Mouse (Mus musculus) cerebellum, postnatal 14 days (tissue): ENCODE measurements around the gene Epha2.

ENCODE experiments used
- DNase-seq, 2 experiments: peaks; one replicate each; pipeline ENCODE4 v3.0.0; 2021; ENCODE audit warnings: mixed read lengths in 2 of 2

Gene Epha2

DNA sequence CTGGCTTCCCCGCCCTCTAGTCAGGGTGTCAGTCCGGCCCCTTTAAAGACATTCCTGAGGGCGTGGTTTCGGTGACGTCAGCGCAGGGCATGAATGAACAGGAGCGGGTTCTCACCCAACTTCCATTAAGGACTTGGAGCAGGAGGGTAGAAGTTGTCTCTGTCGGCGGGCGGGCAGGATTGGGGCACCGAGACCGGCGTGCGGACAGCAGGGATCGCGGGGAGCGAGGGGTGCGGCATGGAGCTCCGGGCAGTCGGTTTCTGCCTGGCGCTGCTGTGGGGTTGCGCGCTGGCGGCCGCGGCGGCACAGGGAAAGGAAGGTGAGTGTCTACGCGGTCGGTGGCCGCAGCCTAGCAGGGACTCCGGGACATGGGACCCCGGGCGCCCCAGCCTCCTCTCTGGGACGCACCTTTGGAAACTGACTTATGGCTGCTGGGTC, at the start of gene Epha2:
Epha2 (plus strand) TSS at position 125 of the 438 bp plus-strand sequence.
- DNase-seq = peak; percentile 83 to 86

DNA sequence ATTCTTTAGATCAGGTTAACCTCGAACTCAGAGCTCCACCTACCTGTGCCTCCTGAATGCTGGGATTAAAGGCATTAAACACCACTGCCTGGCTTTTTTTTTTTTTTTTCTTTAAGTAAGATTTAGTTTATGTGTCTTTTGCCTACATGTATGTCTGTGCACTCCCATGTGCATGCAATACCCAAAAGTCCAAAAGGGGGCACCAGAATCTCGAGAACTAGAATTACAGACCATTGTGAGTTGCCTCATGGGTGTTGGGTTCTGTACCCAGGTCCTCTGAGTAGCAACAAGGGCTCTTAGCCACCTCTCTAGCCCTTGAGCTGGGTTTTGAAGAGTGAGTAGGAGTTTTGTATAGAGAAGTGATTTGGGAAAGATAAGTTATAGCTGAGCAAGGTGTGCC, 48.4 kb upstream of the Epha2 start:
- no peak for DNase-seq

DNA sequence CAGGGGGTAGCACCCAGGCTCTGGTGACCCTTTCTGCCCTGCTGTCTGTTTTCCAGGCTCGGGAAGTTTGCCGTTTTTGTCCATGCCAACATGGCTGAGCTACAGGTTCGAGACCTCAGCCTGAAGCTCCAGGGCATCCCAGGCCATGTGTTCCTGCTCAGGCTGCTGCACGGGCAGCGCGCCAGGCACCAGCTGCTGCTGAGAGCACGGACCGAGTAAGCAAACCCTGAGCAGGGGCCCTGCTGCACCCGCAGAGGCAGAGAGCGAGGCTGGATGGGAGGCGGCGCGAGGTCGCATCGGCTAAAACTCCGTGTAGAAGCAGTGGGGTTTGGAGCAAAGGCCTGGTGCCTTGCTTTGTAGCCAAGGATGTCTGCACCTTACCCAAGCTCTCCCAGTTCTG, 46.8 kb upstream of the Epha2 start:
- DNase-seq = peak; percentile 54 to 71

DNA sequence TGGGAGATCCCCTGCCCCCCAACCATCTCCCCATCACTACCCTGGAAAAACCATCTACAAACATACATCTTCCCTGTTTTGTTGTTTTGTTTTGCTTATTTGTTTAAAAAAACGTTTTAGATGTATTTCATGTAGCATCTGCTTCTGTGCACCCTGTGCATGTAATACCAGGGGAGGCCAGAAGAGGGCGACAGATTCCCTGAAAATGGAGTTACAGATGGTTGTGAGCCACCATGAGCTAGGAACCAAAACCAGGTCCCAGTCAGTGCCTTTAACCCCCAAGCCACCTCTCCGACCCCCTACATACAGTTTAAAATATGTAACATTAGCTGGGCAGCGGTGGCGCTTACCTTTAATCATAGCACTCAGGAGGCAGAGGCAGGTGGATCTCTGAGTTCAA, 43.6 kb upstream of the Epha2 start:
- DNase-seq = no peak

DNA sequence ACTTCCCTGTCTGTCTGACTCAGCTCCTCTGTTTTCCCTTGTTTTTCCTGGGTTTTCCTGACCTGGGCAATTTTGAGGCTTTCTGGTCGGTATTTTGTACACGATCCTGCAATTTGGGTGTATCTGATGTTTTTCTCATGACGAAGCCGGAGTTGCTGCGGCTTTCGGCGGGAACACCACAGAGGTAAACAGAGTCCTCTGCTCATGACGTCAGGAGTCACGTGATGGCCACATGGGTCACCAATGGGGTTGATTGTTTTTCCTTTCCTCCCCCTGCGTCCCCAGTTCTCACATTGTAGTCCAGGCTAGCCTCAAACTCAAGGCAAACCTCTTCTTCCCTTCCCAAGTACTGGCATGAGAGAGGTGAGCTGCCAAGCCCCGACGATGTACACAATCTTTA, 41.6 kb upstream of the Epha2 start:
- no peak for DNase-seq

DNA sequence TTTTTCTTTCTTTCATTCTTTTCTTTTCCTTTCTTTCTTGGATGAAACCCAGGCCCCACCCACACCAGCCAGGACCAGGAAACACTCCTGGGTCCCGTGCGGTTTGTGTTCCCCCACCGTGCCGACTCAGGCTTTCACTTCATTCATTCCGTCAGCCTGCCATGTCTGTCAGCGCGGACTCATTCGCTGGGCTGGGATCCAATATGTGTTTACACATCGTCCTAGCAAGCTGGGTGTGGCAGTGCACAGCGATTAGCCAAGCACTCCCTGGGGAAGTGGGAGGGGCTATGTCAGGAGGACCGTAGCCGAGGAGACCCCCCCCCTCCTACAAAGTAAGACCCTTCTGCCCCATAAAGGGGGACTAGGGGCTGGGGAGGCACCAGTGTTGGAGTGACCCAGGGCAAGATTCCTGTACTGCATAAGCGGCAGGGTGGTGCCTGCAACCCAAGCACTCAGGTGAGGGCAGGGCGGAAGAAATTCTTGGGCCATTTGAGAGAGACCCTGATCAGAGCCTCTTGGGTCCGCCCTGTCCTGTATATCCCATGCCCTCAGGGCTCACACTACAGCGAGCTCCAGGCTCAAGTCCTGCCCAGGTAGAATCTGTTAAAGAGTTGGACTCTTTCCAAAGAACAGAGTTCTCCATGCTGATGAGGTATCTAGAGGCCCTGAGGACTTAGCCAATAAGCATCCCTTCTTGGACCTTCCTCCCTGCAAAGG, 40.9 kb upstream of the Epha2 start:
- DNase-seq = no peak

DNA sequence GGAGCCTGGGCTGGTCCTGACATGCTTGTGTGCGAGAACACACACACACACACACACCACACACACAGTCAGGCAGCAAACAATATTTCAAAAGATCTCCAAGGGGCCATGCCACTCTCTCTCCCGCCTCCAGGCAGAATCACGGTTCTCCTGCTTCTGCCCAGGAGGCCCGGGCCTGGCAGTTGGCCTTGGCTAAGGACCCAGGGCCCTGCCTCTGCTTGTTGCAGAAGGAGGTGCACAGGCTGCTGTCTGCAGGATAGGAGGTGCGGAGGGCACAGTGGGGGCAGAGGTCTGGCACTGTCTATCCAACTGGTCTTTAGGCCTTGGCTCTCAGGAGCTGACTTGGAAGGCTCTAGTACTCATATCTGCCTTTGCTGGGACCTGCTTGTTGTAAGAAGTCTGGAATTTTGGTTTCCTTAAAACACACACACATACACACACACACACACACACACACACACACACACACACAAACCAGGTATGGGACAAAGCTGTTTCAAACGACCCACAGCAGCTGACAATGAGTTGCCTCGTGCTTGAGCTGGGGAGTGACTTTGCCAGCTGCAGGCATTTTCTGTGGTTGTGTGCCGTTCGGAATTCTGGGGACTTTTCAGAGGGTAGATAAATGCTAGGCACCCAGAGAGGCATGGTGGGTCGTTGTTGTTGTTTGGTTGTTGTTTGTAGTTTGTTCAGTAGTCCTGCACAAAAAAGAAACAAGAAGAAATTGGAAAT, 38.0 kb upstream of the Epha2 start:
- no peak for DNase-seq

DNA sequence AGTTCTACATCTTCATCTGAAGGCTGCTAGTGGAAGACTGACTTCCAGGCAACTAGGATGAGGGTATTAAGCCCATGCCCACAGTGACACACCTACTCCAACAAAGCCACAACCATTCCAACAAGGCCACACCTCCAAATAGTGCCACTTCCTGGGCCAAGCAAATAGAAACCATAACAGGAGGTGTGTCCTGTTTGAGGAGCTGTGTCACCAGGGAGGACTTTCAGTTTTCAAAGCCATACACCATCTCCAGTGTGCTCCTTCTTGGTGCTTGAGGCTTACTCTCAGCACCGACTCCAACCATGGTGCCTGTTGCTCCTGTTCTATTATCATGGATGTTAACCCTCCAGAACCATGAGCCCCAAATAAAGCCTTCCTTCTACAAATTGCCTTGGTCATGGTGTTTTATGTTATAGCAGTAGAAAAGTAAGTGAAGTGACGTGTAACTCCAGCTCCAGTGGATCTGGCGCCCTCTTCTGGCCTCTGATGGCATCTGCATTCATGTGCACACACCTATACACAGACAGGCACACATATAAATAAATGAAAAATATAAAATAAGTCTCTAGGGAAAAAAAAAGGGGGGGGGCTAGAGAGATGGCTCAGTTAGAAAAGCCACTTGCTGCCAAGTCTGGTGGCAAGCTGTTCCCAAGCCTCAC, 34.9 kb upstream of the Epha2 start:
- DNase-seq = no peak

DNA sequence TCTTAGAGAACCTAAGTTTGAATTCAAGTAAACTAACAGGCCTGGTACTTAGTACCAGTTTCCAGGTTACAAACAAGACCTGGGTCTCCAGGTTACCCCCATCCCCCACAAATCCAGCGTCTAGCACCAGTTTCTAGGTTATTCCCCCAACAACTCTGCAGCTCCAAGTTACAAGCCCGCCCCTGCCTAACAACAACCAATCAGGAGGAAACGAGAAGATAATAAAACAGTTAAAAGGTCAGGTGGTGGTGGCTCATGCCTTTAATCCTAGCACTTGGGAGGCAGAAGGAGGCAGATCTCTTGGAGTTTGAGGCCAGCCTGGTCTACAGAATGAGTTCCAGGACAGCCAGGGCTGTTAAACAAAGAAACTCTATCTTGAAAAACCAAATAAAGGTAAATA, 33.8 kb upstream of the Epha2 start:
- no peak for DNase-seq

DNA sequence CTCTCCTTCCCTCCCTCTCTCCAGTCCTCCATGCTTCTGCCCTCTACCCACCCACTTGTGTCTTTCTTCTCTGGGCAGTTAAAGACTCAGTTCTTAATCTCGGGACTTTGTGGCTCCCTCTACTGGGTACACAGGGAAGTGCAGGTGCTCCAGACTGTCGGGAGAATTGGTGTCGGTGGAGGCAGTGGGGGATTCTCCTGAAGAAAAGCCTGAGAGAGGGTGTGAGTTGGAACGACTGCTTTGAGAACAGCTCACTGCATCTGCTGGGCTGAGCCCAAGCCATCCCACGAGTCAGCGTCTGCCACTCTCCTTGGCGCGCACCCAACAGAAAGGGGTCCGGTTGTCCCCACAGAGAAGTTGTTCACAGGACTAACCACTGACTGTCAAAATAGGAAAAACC, 33.2 kb upstream of the Epha2 start:
- peak; percentile 71 to 83 for DNase-seq

DNA sequence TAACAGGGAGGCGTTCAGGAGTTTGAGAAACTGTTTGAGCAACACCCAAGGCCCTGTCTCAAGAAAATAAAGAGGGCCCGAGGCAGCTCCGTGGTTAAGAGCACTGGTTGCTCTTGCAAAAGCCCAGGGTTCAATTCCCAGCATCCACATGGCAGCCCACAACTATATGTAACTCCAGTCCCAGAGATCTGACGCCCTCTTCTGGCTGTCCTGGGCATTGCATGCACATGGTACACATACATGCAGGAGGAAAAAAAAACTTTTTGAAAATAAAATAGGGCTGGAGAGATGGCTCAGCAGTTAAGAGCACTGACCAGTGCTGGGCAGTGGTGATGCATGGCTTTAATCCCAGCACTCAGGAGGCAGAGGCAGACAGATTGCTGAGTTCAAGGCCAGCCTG, 32.7 kb upstream of the Epha2 start:
- DNase-seq = no peak

DNA sequence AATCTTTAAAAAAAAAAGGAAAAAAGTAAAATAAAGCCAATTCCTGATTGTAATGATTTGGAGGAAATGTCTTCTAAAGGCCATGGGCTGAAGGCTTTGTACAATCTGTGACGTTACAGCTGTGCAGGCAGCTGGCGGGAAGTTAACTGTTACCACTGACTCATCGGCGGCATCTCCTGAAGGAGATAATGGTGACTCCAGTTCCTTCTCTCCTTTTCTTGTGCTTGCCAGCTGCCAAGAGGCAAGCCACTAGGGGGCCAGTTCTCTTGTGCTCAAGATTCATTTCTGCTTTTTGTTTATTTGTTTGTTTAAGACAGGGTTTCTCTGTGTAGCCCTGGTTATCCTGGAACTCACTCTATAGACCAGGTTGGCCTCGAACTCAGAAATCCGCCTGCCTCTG, 32.0 kb upstream of the Epha2 start:
- DNase-seq = no peak

DNA sequence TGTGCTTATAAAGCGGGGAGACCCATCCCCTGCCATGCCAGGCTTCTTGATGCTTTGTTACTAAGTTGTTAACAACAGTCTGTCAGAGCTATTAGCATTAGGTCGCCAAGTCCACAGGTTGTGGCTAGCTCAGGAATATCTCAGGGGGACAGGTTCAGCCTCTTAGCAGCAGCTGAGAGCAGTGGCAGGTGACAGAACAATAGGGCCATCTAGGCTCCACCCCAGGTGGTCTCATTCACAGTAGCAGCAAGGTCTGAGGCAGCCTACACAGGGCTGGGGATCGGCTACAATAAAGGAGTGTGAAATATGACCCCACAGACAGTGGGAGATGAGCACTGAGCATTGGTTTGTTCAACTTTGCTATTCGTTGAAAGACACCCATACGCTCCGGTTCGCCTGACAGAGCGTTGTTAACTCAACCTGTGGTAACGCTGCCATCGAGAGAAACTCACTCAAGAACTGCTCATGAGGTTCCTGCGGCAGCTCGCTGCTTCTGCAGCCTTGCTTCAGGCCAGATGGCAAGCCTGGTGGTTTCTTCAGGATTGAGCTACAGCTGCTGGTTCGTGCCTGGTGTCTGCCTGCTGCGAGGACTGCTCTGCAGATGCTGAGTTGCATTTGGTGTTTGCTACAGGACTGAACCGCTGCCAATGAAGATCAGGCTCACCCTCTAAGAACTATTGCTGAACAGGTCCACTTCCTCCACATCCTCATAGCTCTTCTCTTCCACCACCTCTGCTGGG, 30.7 kb upstream of the Epha2 start:
- no peak for DNase-seq

DNA sequence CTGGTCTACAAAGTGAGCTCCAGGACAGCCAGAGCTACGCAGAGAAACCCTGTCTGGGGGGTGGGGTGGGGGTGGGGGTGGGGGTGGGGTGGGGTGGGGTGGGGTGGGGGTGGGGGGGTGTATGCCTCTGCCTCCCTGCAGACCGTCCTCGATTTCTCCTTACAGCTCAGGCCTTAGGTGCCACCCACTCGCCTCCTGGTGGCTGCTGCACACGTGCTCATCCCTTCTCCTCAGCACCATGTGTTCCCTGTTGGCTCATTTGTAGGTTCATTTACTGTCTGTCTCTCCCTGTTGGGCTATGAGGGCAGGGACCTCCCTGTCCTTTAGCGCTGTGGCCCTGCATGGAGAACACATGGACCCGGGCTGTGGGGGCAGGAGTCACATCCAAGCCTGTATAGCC, 29.8 kb upstream of the Epha2 start:
- DNase-seq = no peak

DNA sequence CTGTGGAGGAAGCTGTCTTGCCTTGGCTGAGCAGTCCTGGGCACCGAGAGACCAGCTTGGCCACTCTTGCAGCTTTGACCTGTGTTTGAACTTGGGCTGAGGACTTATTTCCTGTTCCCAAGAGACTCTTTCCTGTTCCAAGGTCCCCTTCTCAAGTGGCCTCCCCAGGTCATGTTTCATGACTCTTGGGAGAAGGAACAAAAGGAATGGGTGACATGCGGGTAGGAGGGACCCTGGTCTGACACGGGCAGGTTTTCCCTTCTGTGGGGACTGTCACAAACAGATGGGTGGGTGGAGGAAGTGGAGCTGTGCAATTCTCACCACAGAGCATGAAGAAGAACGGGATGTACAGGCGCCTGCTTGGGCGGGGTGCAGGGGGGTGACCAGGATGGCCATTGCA, 29.3 kb upstream of the Epha2 start:
- no peak for DNase-seq

DNA sequence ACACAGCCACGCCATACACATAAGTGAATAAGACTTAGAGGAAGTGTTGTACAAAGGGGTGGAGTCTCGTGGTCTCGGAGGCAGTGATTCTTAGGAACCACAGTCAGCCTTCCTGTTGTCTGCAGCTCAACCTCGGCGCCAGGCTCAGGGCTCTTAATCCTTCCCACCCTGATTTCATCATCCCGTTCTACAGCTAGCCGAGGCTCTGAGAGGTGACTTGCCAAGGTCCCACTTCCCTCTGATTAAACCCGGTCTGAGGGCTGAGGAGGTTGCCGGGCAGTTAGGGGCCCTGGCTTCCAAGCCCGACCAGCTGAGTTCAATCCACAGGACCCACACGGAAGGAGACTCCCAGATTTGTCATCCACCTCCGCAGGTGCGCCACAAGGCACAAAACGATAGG, 28.2 kb upstream of the Epha2 start:
- no peak for DNase-seq

DNA sequence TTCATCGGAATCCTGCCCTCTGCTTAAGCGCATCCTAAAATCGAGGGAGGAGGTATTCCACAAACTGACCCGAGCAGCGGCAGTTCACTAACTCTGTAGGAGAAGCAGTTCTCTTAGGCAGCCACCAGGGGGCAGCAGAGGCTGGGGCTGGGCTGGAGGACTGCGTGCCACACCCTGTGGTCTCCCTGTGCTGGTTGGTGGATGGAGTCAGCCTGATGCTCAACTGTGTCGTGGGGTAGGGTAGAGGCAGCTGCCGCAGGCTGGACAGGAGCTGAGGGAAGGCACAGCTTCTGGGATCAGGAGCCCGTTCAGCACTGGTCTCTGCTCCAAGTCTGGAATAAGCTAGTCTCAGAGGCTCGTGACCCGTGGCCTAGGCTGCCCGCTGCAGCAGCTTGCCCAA, 27.7 kb upstream of the Epha2 start:
- peak; percentile 92 for DNase-seq

DNA sequence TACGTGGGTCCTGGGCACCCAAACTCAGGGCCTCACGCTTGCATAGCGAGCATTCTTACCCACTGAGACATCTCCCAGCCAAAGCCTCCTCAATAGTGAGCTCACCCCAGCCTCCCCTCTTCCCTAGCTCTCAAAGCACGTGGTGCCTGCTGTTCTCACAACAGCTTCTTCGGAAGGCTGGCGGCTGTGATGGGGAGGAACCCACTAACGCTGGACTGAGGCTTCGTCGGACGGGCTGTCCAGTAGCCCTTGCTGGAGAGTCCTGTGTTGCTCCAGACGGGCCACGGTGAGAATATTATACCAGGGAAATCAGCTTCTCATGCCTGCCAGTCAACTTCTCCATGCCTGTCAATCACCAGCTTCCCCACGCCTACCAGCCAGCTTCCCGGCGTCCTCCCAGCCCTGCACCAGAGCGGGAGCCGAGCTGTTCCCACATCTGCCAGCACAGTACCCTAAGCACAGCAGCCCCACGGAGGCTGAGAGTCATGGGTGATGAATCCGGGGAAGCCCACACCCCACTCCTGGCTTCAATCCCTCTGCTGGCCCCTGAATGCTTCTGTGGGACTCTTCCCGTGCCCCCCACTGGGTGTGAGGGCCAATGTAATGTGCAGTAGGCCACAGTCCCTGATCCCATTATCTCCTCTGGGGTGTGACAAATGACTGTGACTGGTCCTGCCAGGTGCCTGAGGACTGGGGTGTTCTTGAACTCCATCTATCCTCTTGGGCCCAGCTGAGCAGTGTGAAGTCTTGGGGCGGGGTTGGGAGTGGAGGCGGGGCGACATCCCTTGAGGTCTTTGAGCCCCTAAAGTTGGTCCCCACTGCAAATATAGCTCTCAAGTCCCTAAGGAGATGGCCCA, 26.3 kb upstream of the Epha2 start:
- DNase-seq = no peak

DNA sequence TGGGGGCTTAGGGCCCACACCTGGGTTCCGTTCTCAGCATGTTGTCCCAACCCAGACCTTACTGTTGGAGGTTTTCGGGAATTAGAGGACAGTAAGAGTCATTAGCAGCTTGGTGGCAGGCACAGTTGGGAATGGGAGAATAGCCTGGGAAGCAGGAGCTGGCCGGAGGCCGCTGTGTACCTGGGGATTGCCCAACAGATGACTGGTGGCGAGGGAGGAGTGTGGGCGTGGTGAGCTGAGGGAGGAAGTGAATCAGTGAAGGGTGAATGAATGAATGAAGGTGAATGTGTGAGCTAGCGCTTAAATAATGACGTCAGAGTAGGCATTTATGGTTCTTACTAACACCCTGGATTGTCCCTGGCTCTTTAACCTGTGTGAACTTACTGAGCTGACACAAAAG, 23.9 kb upstream of the Epha2 start:
- no peak for DNase-seq

DNA sequence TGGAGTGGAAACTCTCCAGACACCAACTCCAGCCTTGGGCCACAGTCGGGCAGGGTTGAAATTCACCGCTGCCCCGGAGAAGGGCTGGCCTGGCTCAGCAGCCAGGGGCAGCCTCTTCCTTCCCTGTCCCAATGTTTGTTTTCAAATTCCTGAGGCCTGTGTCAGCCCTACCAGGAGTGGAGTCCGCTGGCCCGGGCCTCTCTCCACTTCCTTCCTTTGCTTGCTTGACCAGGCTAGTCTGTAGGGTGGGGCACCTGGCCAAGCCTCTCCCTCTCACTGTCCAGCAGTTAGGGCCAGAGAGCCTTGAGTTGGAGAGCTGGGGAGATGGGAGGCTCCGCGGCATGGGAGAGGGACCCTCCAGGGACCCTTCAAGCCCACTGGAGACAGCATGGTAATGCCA, 22.9 kb upstream of the Epha2 start:
- no peak for DNase-seq

DNA sequence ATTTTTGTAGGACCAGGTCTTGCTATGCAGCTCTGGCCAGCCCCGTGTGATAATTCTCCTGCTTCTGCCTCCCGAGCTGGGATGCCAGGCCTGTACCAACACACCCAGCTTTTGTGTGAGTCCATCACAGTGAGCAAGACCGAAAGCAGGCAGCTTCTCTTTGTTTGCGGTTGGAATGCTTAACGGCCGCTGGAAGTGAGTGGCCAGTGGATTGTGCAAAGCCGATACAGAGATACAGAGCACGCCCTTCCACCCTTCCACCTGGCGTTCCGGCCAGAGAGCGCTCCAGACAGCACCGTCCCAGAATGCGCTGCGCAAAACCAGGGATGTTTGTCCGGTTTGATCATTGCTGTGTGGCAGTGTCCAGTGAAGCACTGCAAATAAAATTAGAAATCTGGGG, 21.7 kb upstream of the Epha2 start:
- no peak for DNase-seq

DNA sequence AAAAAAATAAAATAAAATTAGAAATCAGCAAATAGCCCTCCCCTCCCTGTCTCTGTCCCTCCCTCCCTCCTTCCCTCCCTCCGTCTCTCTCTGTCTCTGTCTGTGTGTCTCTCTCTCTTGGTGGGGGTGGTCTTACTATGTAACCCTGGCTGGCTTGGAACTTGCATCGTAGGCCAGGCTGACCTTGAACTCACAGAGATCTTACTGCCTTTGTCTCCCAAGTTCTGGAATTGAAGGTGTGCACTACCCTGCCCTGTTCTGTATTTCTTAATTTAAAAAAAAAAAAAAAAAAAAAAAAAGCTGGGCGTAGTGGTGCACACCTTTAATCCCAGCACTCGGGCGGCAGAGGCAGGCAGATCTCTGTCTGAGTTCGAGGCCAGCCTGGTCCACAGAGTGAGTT, 21.3 kb upstream of the Epha2 start:
- no peak for DNase-seq
